Mouse (Mus musculus) gastrocnemius, postnatal 4 days (tissue): Measurements from ENCODE around the gene Ctdnep1. TPM values are rescaled to one million over a fixed set of nuclear protein-coding genes. Genes with fewer than 3 reads are reported as not detected.

Experiments
- DNase-seq, 2 experiments: peaks; one replicate each; pipeline ENCODE4 v3.0.0; 2021 to 2022; ENCODE audit warnings: low spot score in 2 of 2, mixed read lengths in 2 of 2
- long read RNA-seq, 2 experiments: library from polyadenylated mRNA; stranded (forward); transcript quantifications; one replicate each; pipeline ENCODE4 v2.0.0; 2021
- total RNA-seq, 2 experiments: library from RNA; stranded (reverse); gene quantifications; 2 replicates each; pipeline ENCODE4 v1.2.3; 2021

Gene Ctdnep1
- 100 to 1,000 TPM; 204 to 229 TPM for total RNA-seq
- long read RNA-seq, experiment 1, transcript Ctdnep1-201 (8 exons, 1,627 nt), result major isoform, 36 of 44 reads
- long read RNA-seq, experiment 1, partial matches to known transcripts, result 2 of 44 reads
- long read RNA-seq, experiment 1, other reads (novel, unspliced or antisense), result 6 of 44 reads
- long read RNA-seq, experiment 2, transcript Ctdnep1-201 (8 exons, 1,627 nt), result major isoform, 39 of 57 reads
- long read RNA-seq, experiment 2, partial matches to known transcripts, result 5 of 57 reads
- long read RNA-seq, experiment 2, other reads (novel, unspliced or antisense), result 13 of 57 reads

- no peak for DNase-seq
Measured at GRCm38 (mm10) chr11:69981141-69981762, at the start of gene Ctdnep1. Ctdnep1 (plus strand) TSS chr11:69981156.

- DNase-seq, result no peak
Measured at GRCm38 (mm10) chr11:69931769-69932168, 49.2 kb upstream of the Ctdnep1 start.

- no peak for DNase-seq
Measured at GRCm38 (mm10) chr11:69932254-69932653, 48.7 kb upstream of the Ctdnep1 start.

GRCm38 (mm10) chr11:69933066-69933465 lies 47.9 kb upstream of the Ctdnep1 start:
- DNase-seq, result no peak

- peak; percentile 92 to 93 for DNase-seq
Measured at GRCm38 (mm10) chr11:69934169-69934568, 46.8 kb upstream of the Ctdnep1 start.

- DNase-seq, result no peak
Measured at GRCm38 (mm10) chr11:69934681-69935080, 46.3 kb upstream of the Ctdnep1 start.

- peak; percentile 53 to 76 for DNase-seq
Measured at GRCm38 (mm10) chr11:69935137-69935879, 45.6 kb upstream of the Ctdnep1 start, which contains the start of gene Ybx2. Ybx2 (plus strand) TSS chr11:69935796.

- no peak for DNase-seq
Measured at GRCm38 (mm10) chr11:69936156-69936555, 44.8 kb upstream of the Ctdnep1 start.

- DNase-seq, result no peak
Measured at GRCm38 (mm10) chr11:69936714-69937347, 44.1 kb upstream of the Ctdnep1 start.

- DNase-seq, result peak in 1 of 2 experiments; percentile 71
Measured at GRCm38 (mm10) chr11:69937385-69937784, 43.6 kb upstream of the Ctdnep1 start.

GRCm38 (mm10) chr11:69937834-69938233 lies 43.1 kb upstream of the Ctdnep1 start:
- no peak for DNase-seq

GRCm38 (mm10) chr11:69938401-69938979 lies 42.5 kb upstream of the Ctdnep1 start:
- no peak for DNase-seq

- DNase-seq, result no peak
Measured at GRCm38 (mm10) chr11:69939181-69939580, 41.8 kb upstream of the Ctdnep1 start.

- DNase-seq, result no peak
Measured at GRCm38 (mm10) chr11:69939731-69940130, 41.2 kb upstream of the Ctdnep1 start.

GRCm38 (mm10) chr11:69940962-69941361 lies 40.0 kb upstream of the Ctdnep1 start:
- DNase-seq, result no peak

GRCm38 (mm10) chr11:69945216-69945615 lies 35.7 kb upstream of the Ctdnep1 start:
- no peak for DNase-seq

- DNase-seq, result no peak
Measured at GRCm38 (mm10) chr11:69945997-69946891, 34.7 kb upstream of the Ctdnep1 start.

- peak in 1 of 2 experiments; percentile 56 for DNase-seq
Measured at GRCm38 (mm10) chr11:69947337-69948065, 33.5 kb upstream of the Ctdnep1 start.

- DNase-seq, result peak; percentile 89 to 96
Measured at GRCm38 (mm10) chr11:69948066-69948762, 32.7 kb upstream of the Ctdnep1 start, which contains the start of gene Slc2a4. Slc2a4 (minus strand) TSS chr11:69948188.
